Mouse (Mus musculus) kidney, postnatal 0 days (tissue): ENCODE results near the gene Lyzl6. TPM values are rescaled to one million over a fixed set of nuclear protein-coding genes. Genes with fewer than 3 reads are reported as not detected.

ENCODE experiments used
- ATAC-seq: fragments of 200-750 bp; cut with Nextera tagmentation; replicated peaks from 2 replicates; pipeline ENCODE4 v1.8.0; 2017; ENCODE audit warnings: low read depth, moderate number of reproducible peaks, moderate TSS enrichment, moderate library complexity; ENCODE audit not compliant: low FRiP score
- DNase-seq: peaks from one replicate; pipeline ENCODE4 v3.0.0-alpha.2; 2016; ENCODE audit warnings: low spot score
- H3K27ac ChIP-seq: fragments of 300-500 bp; sonication (generic); 2 replicates; pipeline ENCODE4 v1.5.1; 2014; ENCODE audit warnings: mild to moderate bottlenecking
- H3K27me3 ChIP-seq: fragments of 300-500 bp; sonication (generic); 2 replicates; pipeline ENCODE4 v1.6.1; 2014; ENCODE audit warnings: low read length, mixed read lengths; ENCODE audit not compliant: insufficient read depth
- H3K36me3 ChIP-seq: fragments of 300-500 bp; sonication (generic); 2 replicates; pipeline ENCODE4 v1.6.1; 2014; ENCODE audit warnings: low read length, mixed read lengths; ENCODE audit not compliant: insufficient read depth
- H3K4me1 ChIP-seq: fragments of 300-500 bp; sonication (generic); replicated peaks from 2 replicates; pipeline ENCODE4 v1.6.1; 2014; ENCODE audit warnings: antibody characterized with exemption, low read length, mixed read lengths; ENCODE audit not compliant: insufficient read depth
- H3K4me2 ChIP-seq: fragments of 300-500 bp; sonication (generic); 2 replicates; pipeline ENCODE4 v1.6.1; 2014; ENCODE audit warnings: mild to moderate bottlenecking, low read length, moderate library complexity, mixed read lengths
- H3K4me3 ChIP-seq: fragments of 300-500 bp; sonication (generic); replicated peaks from 2 replicates; pipeline ENCODE4 v1.5.1; 2014; ENCODE audit warnings: low read depth, low read length
- H3K9ac ChIP-seq: fragments of 300-500 bp; sonication (generic); 2 replicates; pipeline ENCODE4 v1.6.1; 2014; ENCODE audit warnings: low read depth, low read length
- H3K9me3 ChIP-seq: fragments of 300-500 bp; sonication (generic); replicated peaks from 2 replicates; pipeline ENCODE4 v1.6.1; 2016; ENCODE audit warnings: low read length, inconsistent platforms, mixed read lengths
- CTCF ChIP-seq: IDR thresholded peaks from 2 replicates; pipeline ENCODE4 v1.5.1; 2016; ENCODE audit warnings: antibody characterized with exemption, low read depth, mild to moderate bottlenecking, moderate library complexity
- WGBS: fragments of 180-500 bp; shearing (Covaris S2); extraction: QIAGEN DNeasy Blood & Tissue Kit; methylation state at CpG from one replicate; pipeline ENCODE4 v1.1.7; 2014; 5-methylcytosine and 5-hydroxymethylcytosine counted together
- polyA plus RNA-seq: library from polyadenylated mRNA; unstranded; fragments of >200 nt; fragmentation: Nextera tagmentation; extraction: Ambion mirVana; gene quantifications from 2 replicates; pipeline ENCODE4 v1.2.1, GENCODE M21; 2015

Lyzl6 gene
- polyA plus RNA-seq, 1 experiment from 2014 or later: not detected

- Histone ChIP-seq H3K9ac (no peak overlapping the region), H3K4me2 (no peak overlapping the region), H3K36me3 (no peaks in the 10 kb centered on the region), H3K4me3 (no peak overlapping the region), H3K4me1 (peaks cover 7% of the 10 kb centered on the region; the same call in 1 of the 2 replicates), H3K27ac (no peak overlapping the region), H3K9me3 (no peaks in the 10 kb centered on the region), H3K27me3 (peaks cover 57% of the 10 kb centered on the region)
- TF ChIP-seq CTCF: no peak
- 33% methylated on average over 7 of the region's 7 CpGs for WGBS
- ATAC-seq (no peak), DNase-seq (no peak)
Measured at GRCm38 (mm10) chr11:103648656-103649055, 10.0 kb upstream of the Lyzl6 start.

GRCm38 (mm10) chr11:103647921-103648620, 9.4 kb upstream of the Lyzl6 start:
- Histone ChIP-seq H3K4me3 (no peak overlapping the region), H3K36me3 (no peaks in the 10 kb centered on the region), H3K9me3 (no peaks in the 10 kb centered on the region), H3K4me1 (peaks cover 7% of the 10 kb centered on the region; the same call in 1 of the 2 replicates), H3K9ac (no peak overlapping the region), H3K27me3 (peaks cover 54% of the 10 kb centered on the region), H3K4me2 (no peak overlapping the region), H3K27ac (no peak overlapping the region)
- ATAC-seq: no peak
- no peak for DNase-seq
- WGBS: 13% methylated on average over 11 of the region's 11 CpGs
- TF ChIP-seq CTCF: no peak

- Histone ChIP-seq H3K36me3 (no peaks in the 10 kb centered on the region), H3K4me3 (no peak overlapping the region), H3K9ac (no peak overlapping the region), H3K27ac (no peak overlapping the region), H3K27me3 (peaks cover 36% of the 10 kb centered on the region), H3K4me1 (peaks cover 7% of the 10 kb centered on the region; the same call in 1 of the 2 replicates), H3K4me2 (no peak overlapping the region), H3K9me3 (no peaks in the 10 kb centered on the region)
- DNase-seq: no peak
- no peak for ATAC-seq
- TF ChIP-seq CTCF: no peak
- WGBS: 54% methylated on average over 6 of the region's 6 CpGs
Measured at GRCm38 (mm10) chr11:103646301-103646700, 7.6 kb upstream of the Lyzl6 start.

GRCm38 (mm10) chr11:103645731-103646130, 7.0 kb upstream of the Lyzl6 start:
- Histone ChIP-seq H3K9ac (no peak overlapping the region), H3K9me3 (no peaks in the 10 kb centered on the region), H3K27me3 (peaks cover 31% of the 10 kb centered on the region), H3K4me3 (no peak overlapping the region), H3K27ac (no peak overlapping the region), H3K4me2 (no peak overlapping the region), H3K36me3 (no peaks in the 10 kb centered on the region), H3K4me1 (peaks cover 7% of the 10 kb centered on the region; the same call in 1 of the 2 replicates)
- ATAC-seq (no peak), DNase-seq (peak; percentile 39)
- no peak for TF ChIP-seq CTCF
- WGBS: 14% methylated on average over 8 of the region's 8 CpGs

GRCm38 (mm10) chr11:103643211-103643610, 4.5 kb upstream of the Lyzl6 start:
- no peak overlapping the region for H3K4me2 ChIP-seq
- H3K9ac ChIP-seq: no peak overlapping the region
- 64% methylated on average over 9 of the region's 9 CpGs for WGBS
- no peaks in the 10 kb centered on the region for H3K36me3 ChIP-seq
- H3K4me3 ChIP-seq: no peak overlapping the region
- no peak overlapping the region for H3K27ac ChIP-seq
- H3K4me1 ChIP-seq: no peaks in the 10 kb centered on the region
- no peak for TF ChIP-seq CTCF
- no peaks in the 10 kb centered on the region for H3K9me3 ChIP-seq
- no peak for ATAC-seq
- H3K27me3 ChIP-seq: 0 out of 2 replicates have a peak, but pooled peaks cover 8% of the 10 kb centered on the region
- DNase-seq: no peak

- Histone ChIP-seq H3K27me3 (no peaks in the 10 kb centered on the region), H3K4me3 (no peak overlapping the region), H3K9ac (no peak overlapping the region), H3K36me3 (no peaks in the 10 kb centered on the region), H3K27ac (no peak overlapping the region), H3K9me3 (no peaks in the 10 kb centered on the region), H3K4me1 (no peaks in the 10 kb centered on the region), H3K4me2 (no peak overlapping the region)
- peak; percentile 99 for TF ChIP-seq CTCF
- ATAC-seq (no peak), DNase-seq (peak; percentile 87)
- WGBS: 3% methylated on average over 10 of the region's 10 CpGs
Measured at GRCm38 (mm10) chr11:103639407-103639946, 787 bp upstream of the Lyzl6 start.

GRCm38 (mm10) chr11:103636261-103636660, 2.4 kb downstream of the Lyzl6 start:
- no peak for ATAC-seq
- no peak overlapping the region for H3K27ac ChIP-seq
- TF ChIP-seq CTCF: no peak

More at GRCm38 (mm10) chr11:103636261-103636660, 2.4 kb downstream of the Lyzl6 start:
- Histone ChIP-seq H3K9me3 (no peaks in the 10 kb centered on the region), H3K27me3 (no peaks in the 10 kb centered on the region), H3K4me3 (no peak overlapping the region), H3K4me1 (no peaks in the 10 kb centered on the region), H3K4me2 (no peak overlapping the region), H3K36me3 (no peaks in the 10 kb centered on the region), H3K9ac (no peak overlapping the region)
- 79% methylated on average over 6 of the region's 6 CpGs for WGBS
- no peak for DNase-seq
